Mouse (Mus musculus) layer of hippocampus, adult 11-12 months (tissue): ENCODE measurements at regions not wholly inside any gene's neighbourhood (a gene's known extent, or its start where the extent isn't known, plus 50 kb on each side); places are given as distances from the start of the nearest gene placed in this dataset.

Experiments used
- DNase-seq: peaks from one replicate; pipeline ENCODE4 v3.0.0; 2022; ENCODE audit warnings: low spot score

DNA sequence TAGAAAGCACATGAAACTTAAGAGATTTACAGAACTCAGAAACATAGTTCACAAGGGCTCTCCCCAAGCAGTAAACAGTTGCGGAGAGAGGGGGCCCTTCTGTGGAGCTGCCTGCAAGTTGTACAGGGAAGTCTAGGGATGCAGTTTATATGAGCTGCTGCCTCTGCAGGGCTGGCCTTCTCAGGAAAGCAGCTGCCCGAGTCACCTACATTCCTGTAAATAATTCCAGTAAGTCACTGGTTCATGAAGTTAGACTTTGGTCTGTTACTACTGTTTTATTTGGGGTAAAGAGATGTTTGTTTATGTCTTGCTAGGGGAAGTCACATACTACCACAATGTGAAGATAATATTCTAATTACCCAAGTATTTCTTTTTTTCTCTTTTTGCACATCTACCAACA lies 601.1 kb downstream of the Etnk1 start:
- DNase-seq = no peak
